Mouse (Mus musculus) hindbrain, embryonic 11.5 days (tissue): Measurements from ENCODE around the gene Rnf144a. TPM values are rescaled to one million over a fixed set of nuclear protein-coding genes. Genes with fewer than 3 reads are reported as not detected.

Source experiments
- ATAC-seq: fragments of 200-750 bp; cut with Nextera tagmentation; 2 replicates; pipeline ENCODE4 v1.8.0; 2017; ENCODE audit warnings: mild to moderate bottlenecking, moderate TSS enrichment, moderate library complexity; ENCODE audit not compliant: low FRiP score
- DNase-seq: peaks from one replicate; pipeline ENCODE4 v3.0.0-alpha.2; 2015; ENCODE audit warnings: low spot score
- H3K27ac ChIP-seq: fragments of 300-500 bp; sonication (generic); 2 replicates; pipeline ENCODE4 v1.5.1; 2014; ENCODE audit warnings: mild to moderate bottlenecking, low read depth, low read length
- H3K27me3 ChIP-seq: fragments of 300-500 bp; sonication (generic); 2 replicates; pipeline ENCODE4 v1.6.1; 2014; ENCODE audit warnings: mild to moderate bottlenecking, low read length, moderate library complexity, mixed read lengths; ENCODE audit not compliant: control insufficient read depth, insufficient read depth
- H3K36me3 ChIP-seq: fragments of 300-500 bp; sonication (generic); 2 replicates; pipeline ENCODE4 v1.6.1; 2014; ENCODE audit warnings: mild to moderate bottlenecking, low read length, moderate library complexity, mixed read lengths; ENCODE audit not compliant: control insufficient read depth, insufficient read depth
- H3K4me1 ChIP-seq: fragments of 300-500 bp; sonication (generic); replicated peaks from 2 replicates; pipeline ENCODE4 v1.6.1; 2014; ENCODE audit warnings: low read length, mixed read lengths; ENCODE audit not compliant: control insufficient read depth, insufficient read depth
- H3K4me2 ChIP-seq: fragments of 300-500 bp; sonication (generic); replicated peaks from 2 replicates; pipeline ENCODE4 v1.6.1; 2014; ENCODE audit warnings: mild to moderate bottlenecking, low read depth, low read length
- H3K4me3 ChIP-seq: fragments of 300-500 bp; sonication (generic); 2 replicates; pipeline ENCODE4 v1.5.1; 2014; ENCODE audit warnings: low read depth, low read length
- H3K9ac ChIP-seq: fragments of 300-500 bp; sonication (generic); 2 replicates; pipeline ENCODE4 v1.6.1; 2014; ENCODE audit warnings: low read depth, low read length
- H3K9me3 ChIP-seq: fragments of 300-500 bp; sonication (generic); 2 replicates; pipeline ENCODE4 v1.6.1; 2016; ENCODE audit warnings: low read length; ENCODE audit not compliant: control insufficient read depth
- WGBS: fragments of 180-500 bp; shearing (Covaris S2); extraction: QIAGEN DNeasy Blood & Tissue Kit; methylation state at CpG from one replicate; pipeline ENCODE4 v1.1.7; 2014; 5-methylcytosine and 5-hydroxymethylcytosine counted together
- polyA plus RNA-seq: library from polyadenylated mRNA; unstranded; fragments of >200 nt; fragmentation: Nextera tagmentation; extraction: Ambion mirVana; gene quantifications from 2 replicates; pipeline ENCODE4 v1.2.1, GENCODE M21; 2014

Gene Rnf144a
- polyA plus RNA-seq, 1 experiment from 2014 or later, result 30.8 TPM

GRCm38 (mm10) chr12:26370004-26370403, 45.0 kb downstream of the Rnf144a start:
- ATAC-seq, result no peak
- DNase-seq, result no peak

DNA sequence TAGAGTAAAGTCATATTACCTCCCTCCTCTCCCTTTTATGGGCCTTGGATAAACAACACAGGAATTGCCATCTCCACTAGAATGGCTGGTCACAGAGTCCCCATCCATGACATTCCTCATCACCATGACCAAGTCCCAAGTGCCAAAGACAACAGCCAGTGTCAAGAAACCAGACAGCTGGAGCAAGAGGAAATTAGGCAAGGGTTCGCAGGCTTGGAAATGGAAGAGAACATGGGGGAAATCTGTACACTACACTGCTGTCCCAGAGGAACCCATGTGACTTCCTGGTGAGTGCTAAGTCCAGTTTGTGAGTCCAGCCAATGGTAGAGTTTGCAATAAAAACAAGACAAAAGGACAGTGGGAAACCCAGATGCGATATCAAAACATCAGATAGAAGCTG, 47.7 kb downstream of the Rnf144a start:
- DNase-seq (no peak), ATAC-seq (no peak)
- WGBS, result 92% methylated on average over 2 of the region's 2 CpGs
- Histone ChIP-seq H3K4me2 (no peak overlapping the region), H3K9ac (no peak overlapping the region), H3K4me3 (no peak overlapping the region), H3K4me1 (no peaks in the 10 kb centered on the region), H3K36me3 (no peaks in the 10 kb centered on the region), H3K27me3 (no peaks in the 10 kb centered on the region), H3K27ac (no peak overlapping the region), H3K9me3 (no peaks in the 10 kb centered on the region)

More at GRCm38 (mm10) chr12:26370004-26370403, 45.0 kb downstream of the Rnf144a start:
- H3K36me3 ChIP-seq, result 0 out of 2 replicates have a peak, but pooled peaks cover 2% of the 10 kb centered on the region
- WGBS, result 93% methylated on average over 8 of the region's 8 CpGs
- no peaks in the 10 kb centered on the region for H3K27me3 ChIP-seq
- H3K9ac ChIP-seq, result no peak overlapping the region
- H3K9me3 ChIP-seq, result no peaks in the 10 kb centered on the region
- H3K4me1 ChIP-seq, result no peaks in the 10 kb centered on the region
- H3K4me3 ChIP-seq, result no peak overlapping the region
- no peak overlapping the region for H3K27ac ChIP-seq
- H3K4me2 ChIP-seq, result no peak overlapping the region

GRCm38 (mm10) chr12:26366372-26366771, 48.7 kb downstream of the Rnf144a start:
- no peaks in the 10 kb centered on the region for H3K36me3 ChIP-seq
- no peak overlapping the region for H3K9ac ChIP-seq
- no peaks in the 10 kb centered on the region for H3K27me3 ChIP-seq
- ATAC-seq (no peak), DNase-seq (no peak)
- no peaks in the 10 kb centered on the region for H3K4me1 ChIP-seq
- H3K9me3 ChIP-seq, result no peaks in the 10 kb centered on the region
- H3K4me3 ChIP-seq, result no peak overlapping the region
- WGBS, result 93% methylated on average over 4 of the region's 4 CpGs
- no peak overlapping the region for H3K27ac ChIP-seq
- no peak overlapping the region for H3K4me2 ChIP-seq

DNA sequence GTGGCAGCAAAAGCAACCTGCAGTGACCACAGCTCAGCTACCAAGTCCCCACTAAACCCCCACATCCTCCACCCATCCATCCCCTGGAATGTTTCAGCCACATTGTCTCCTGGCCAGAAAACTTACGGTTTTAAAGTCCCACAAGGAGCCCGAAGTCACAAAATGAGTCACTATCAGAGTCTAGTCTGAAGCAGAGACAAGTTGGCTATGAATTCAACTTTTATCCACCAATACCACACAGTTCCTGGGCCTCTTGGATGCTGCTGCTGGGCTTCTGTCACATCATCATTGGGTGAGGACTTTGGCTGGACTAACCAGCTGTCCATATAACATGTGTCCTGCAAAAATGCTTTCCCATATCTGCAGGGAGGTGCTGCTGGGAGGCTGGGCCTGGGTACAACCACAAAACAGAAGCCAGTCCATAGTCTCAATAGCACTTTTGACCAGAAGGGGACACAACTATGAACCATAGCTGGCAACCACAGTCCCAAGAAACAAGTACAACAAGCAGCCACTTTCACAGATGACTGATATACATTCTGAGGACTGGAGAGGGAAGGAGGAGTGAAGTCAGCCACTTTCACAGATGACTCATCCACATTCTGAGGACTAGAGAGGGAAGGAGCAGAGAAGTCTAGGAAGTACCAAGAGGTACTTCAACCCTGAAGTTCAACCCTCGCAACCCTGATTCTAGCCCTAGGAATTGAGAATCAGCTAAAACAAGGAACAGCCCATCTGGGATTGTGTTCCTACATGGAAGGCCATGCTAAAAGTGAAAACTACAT, 49.3 kb downstream of the Rnf144a start:
- 94% methylated on average over 3 of the region's 3 CpGs for WGBS
- no peak overlapping the region for H3K4me2 ChIP-seq
- H3K9me3 ChIP-seq, result no peaks in the 10 kb centered on the region
- no peaks in the 10 kb centered on the region for H3K36me3 ChIP-seq
- no peak overlapping the region for H3K27ac ChIP-seq
- DNase-seq (no peak), ATAC-seq (no peak)
- H3K27me3 ChIP-seq, result no peaks in the 10 kb centered on the region
- no peak overlapping the region for H3K4me3 ChIP-seq
- H3K4me1 ChIP-seq, result no peaks in the 10 kb centered on the region
- H3K9ac ChIP-seq, result no peak overlapping the region

GRCm38 (mm10) chr12:26364822-26365221, 50.2 kb downstream of the Rnf144a start:
- no peak overlapping the region for H3K9ac ChIP-seq
- ATAC-seq (no peak), DNase-seq (no peak)
- 87% methylated on average over 5 of the region's 5 CpGs for WGBS
- H3K9me3 ChIP-seq, result no peaks in the 10 kb centered on the region
- H3K27ac ChIP-seq, result no peak overlapping the region
- no peak overlapping the region for H3K4me2 ChIP-seq
- no peak overlapping the region for H3K4me3 ChIP-seq
- H3K36me3 ChIP-seq, result no peaks in the 10 kb centered on the region
- H3K27me3 ChIP-seq, result no peaks in the 10 kb centered on the region
- no peaks in the 10 kb centered on the region for H3K4me1 ChIP-seq

DNA sequence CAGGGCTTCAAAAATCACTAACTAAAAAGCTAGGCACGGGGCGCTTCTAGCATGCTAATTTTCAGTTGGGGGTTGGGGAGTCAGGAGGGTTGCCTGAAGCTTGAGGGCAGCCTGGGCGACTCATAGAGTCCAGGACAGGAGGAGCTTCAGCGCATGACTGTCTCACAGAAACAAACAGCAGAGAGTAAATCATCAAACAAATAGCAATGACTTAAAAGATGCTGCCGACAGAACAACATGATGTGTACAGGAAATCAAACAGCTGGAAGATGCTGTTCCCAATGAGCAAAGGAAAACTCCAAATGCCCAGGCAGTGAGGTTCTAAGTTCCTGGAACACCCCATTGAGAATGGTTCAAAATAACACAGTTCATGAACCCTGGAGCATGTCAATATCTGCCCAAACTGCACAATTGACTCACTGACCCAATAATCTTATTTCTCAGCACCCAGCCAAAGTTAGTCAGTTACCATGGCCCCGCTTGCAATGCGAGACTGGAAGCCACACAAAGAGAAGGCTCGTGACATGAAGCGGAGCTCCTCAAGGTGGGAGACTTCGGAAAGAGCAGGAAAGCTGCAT, 54.0 kb downstream of the Rnf144a start:
- no peak overlapping the region for H3K9ac ChIP-seq
- H3K36me3 ChIP-seq, result no peaks in the 10 kb centered on the region
- no peak for DNase-seq
- no peaks in the 10 kb centered on the region for H3K4me1 ChIP-seq
- no peak overlapping the region for H3K4me3 ChIP-seq
- H3K9me3 ChIP-seq, result no peaks in the 10 kb centered on the region
- H3K27me3 ChIP-seq, result no peaks in the 10 kb centered on the region
- no peak for ATAC-seq
- no peak overlapping the region for H3K27ac ChIP-seq
- 61% methylated on average over 10 of the region's 10 CpGs for WGBS
- H3K4me2 ChIP-seq, result no peak overlapping the region

- no peaks in the 10 kb centered on the region for H3K27me3 ChIP-seq
- 94% methylated on average over 5 of the region's 5 CpGs for WGBS
- ATAC-seq, result no peak
- no peak overlapping the region for H3K4me2 ChIP-seq
- H3K4me3 ChIP-seq, result no peak overlapping the region
- H3K36me3 ChIP-seq, result no peaks in the 10 kb centered on the region
- H3K27ac ChIP-seq, result no peak overlapping the region
- H3K4me1 ChIP-seq, result no peaks in the 10 kb centered on the region
- H3K9ac ChIP-seq, result no peak overlapping the region
- no peaks in the 10 kb centered on the region for H3K9me3 ChIP-seq
- no peak for DNase-seq
These were observed 55.2 kb downstream of the Rnf144a start for GRCm38 (mm10) chr12:26359817-26360216.

DNA sequence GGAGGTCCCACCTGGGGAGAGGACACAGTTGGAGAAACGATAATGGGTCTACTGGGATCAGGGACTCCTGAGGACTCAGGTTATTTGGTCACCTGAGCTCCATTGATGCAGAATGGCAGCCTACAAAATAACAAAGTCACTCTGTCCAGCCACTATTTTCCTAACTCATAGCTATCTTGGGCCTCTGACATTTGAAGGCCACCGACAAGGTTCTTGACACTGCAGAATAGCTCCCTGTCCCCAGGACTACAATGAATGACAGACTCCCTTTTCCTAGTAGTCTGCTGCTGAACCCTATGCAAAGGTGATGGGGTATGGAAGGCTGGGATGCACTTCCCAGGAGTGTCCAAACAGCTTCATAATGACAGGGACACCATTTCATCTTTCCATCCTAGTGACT, 55.8 kb downstream of the Rnf144a start:
- H3K9ac ChIP-seq, result no peak overlapping the region
- 93% methylated on average over 2 of the region's 2 CpGs for WGBS
- H3K27ac ChIP-seq, result no peak overlapping the region
- DNase-seq (no peak), ATAC-seq (no peak)
- H3K27me3 ChIP-seq, result no peaks in the 10 kb centered on the region
- no peaks in the 10 kb centered on the region for H3K36me3 ChIP-seq
- H3K9me3 ChIP-seq, result no peaks in the 10 kb centered on the region
- no peaks in the 10 kb centered on the region for H3K4me1 ChIP-seq
- no peak overlapping the region for H3K4me3 ChIP-seq
- H3K4me2 ChIP-seq, result no peak overlapping the region

- H3K9ac ChIP-seq, result no peak overlapping the region
- no peaks in the 10 kb centered on the region for H3K9me3 ChIP-seq
- no peaks in the 10 kb centered on the region for H3K4me1 ChIP-seq
- no peak overlapping the region for H3K4me3 ChIP-seq
- WGBS, result 85% methylated on average over 4 of the region's 4 CpGs
- ATAC-seq (no peak), DNase-seq (no peak)
- H3K4me2 ChIP-seq, result no peak overlapping the region
- H3K27me3 ChIP-seq, result no peaks in the 10 kb centered on the region
- no peaks in the 10 kb centered on the region for H3K36me3 ChIP-seq
- H3K27ac ChIP-seq, result no peak overlapping the region
These were observed 57.8 kb downstream of the Rnf144a start for GRCm38 (mm10) chr12:26357246-26357645.
